Mouse (Mus musculus) thymus, postnatal 10 days (tissue): ENCODE measurements at regions not wholly inside any gene's neighbourhood (a gene's known extent, or its start where the extent isn't known, plus 50 kb on each side); places are given as distances from the start of the nearest gene placed in this dataset.

ENCODE experiments used
- DNase-seq, 2 experiments: peaks; one replicate each; pipeline ENCODE4 v3.0.0; 2021; ENCODE audit warnings: low spot score in 2 of 2

DNA sequence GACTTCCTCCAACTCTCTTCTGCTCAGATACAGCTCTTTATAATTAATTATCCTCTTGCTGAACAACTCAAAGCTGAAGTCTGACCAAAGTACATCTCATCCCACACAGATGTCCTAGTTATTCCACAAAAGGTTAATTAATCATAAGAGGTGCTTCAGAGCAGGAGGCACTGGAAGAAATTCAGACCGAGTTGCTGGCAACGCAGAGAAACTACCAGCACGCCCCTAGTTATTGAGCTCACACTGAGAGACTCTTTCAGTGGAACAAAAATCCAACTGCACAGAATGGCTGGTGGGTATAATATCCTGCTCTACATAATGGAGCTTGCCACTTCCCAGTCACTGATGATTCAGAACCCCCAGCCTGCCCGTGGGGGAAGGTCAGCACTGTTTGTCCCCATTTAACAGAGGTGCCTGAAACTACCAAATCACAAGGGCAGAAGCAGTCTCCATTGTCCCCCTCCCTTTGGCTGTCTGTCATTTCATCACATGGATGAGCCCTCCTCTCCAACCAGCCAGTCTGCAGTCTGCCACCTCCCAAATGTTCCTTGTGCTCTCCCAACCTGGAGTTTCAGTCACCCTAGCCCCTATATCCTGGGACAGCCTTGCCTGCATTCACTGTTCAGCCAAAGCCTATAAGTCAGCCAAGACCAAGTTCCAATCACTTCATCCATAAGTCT is 170.3 kb upstream of the Creb1 start:
- no peak for DNase-seq

DNA sequence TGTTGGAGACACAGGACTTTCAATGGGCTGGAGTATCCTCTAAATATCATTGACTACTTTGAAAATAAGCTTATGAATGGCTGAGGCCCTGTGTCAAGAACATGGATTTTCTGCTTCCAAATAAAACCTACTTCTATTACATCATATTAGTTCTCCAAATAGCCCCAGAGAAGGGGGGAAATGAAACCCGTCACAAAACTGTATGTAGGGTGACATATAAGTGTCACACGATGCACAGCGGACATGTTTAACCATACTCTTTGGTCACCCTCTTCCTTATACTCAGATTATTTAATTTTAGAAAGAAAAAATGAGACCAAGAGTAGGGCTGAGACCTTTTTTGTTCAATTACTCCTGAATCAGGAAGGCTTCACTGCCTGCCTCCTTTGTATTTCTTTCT is 189.2 kb upstream of the Creb1 start:
- DNase-seq, result no peak

DNA sequence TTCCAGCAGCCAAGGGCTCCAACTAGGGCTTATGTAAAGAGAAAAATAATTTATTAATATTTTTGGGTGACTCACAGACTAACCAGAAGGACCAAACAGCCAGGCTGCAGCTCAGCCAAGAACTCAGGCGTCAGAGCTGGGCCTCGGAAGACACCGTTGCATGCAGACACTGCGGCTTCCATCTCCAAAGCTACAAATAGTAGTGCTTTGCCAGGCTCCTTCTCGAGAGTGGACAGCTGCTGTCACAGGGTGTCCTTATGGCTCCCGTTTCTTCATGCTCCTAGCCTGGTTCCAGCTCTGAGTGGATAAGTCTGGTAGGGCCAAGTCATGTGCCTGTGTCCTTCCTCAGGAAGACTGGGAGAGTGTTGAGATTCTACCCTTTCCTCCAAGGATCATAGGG is 190.8 kb upstream of the Creb1 start:
- DNase-seq, result no peak

DNA sequence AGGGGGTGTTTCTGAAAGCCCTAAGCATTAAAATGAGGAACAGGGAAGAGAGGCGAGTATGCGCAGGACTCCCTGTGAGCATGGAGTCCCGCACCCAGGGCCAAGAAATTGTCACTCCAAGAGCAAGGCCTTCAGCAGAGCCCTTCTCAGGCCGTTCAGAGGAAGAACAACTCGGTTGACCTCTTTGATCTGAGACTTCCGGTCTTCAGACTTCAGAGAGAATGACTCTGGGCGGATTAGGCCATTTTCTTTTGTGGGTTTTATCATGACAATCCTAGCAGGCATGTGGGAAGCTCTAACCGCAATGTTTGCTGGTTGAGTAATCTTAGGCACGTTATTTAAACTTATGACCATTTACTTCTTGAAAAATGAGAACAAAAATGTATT is 193.9 kb upstream of the Creb1 start:
- DNase-seq, result no peak

DNA sequence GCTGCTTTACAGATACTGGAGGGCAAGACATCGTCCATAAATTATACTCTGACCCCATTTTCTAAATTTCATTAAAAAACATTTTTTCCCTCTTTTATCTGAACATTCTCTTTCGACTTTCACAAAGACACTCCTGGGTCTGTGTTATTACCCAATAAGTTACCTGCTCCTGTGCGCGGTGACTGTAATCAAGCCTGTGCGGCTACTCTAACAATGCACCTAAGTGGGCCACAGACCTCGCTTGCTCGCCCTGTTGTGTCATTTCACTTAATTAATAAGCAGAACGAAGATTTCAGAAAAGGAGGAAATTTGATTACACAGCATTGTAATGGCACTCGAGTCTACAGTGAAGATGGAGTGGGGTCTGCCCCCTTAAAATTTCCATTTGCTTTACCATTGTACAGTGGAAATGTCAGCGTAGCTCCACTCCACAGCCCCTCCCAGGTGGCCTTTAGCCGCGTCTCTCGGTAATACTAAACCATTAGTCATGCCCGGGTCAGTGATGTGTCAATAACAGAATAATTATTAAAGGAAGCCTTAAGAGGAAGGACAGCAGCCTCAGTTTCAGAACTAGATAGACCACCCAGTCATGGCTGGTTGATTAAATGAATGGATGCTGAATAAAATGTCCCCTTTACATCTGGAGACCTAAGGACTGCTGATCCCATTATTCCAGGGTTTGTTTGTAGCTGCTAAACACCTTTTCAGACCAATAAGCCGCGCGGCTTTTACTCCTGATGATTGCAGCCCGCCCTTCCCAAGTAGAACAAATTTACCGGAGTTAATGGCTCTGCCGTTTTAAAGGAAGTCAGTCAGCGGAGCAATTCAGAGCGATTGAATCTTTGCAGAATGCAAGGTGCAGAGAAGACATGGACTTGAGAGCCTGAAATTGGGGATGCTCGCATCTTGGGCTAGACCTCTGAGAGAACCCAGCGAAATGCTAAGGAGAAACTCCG is 194.5 kb upstream of the Creb1 start:
- no peak for DNase-seq

DNA sequence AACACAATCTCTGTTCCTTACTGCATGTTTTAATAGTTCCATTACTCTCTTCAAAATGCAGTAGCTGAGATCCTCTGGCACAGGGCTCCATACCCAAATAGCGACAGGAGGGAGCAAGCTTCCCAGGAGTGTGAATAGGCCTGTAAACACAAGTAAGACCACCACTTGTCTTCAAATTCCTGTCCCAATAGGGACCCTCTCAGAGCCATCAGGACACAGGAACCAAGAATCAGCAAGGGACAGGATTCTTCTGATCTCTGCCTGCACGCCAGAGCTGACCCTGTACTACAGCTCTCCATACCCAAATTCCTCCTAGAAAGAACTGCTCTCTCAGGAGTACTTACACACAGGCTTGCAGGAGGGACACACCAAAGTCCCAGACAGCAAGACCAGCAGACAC is 200.9 kb upstream of the Creb1 start:
- DNase-seq, result no peak

DNA sequence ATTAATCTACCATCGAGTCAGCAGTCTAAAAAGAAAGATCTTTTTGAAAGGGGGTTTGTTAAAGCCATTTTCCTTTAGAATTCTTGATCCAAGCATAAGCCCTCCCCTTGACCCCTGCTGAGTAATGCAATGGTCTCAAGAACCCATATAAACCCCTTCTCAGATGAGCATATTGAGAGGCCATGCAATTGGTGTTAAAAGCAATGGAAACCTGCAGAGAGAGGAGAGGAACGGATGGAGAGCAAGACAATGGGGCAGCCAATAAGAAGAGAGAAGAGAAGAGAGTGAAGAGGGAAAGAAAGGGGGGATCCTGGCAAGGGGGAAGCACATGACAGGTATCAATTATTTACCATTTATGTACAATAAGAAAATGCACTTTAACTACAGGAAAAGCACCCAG is 201.7 kb upstream of the Creb1 start:
- no peak for DNase-seq

DNA sequence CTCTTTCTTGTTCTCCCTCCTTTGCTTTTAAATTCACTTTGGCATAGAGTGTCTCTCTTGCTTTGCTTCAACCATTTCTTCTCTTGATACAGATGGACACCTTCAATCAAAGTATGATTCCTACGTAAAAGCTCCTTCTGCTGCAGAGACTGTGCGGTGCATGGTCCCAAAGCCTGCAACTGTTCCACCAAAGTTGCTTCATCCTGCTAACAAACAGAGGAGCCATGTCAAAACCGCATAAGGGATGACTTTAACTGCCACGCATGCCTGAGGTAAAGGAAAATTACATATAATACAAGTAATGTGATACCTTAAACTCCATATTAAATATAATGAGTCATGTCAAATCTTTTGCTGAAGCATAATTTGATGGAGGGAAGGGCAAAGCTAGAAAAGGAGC is 200.1 kb upstream of the Klf7 start:
- DNase-seq, result no peak

DNA sequence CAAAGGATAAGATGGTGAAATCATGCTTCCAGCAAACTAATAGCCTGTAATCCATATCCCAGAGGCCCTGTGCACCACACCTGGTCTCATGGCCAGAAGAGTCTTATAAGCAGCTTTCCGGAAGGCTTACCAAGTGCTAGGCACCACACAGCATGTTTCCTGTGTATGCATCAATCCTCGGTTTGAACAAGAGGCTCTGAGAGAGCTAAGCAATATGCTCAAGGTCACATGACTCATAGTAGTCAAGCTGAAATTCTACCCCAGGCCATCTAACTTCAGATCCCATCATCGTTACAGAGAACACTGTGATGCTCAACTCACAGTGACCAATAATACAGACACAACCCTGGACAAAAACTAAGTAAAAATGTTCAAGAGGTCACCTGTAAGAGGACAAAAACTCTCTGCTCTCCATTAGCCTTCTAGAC is 197.1 kb upstream of the Klf7 start:
- no peak for DNase-seq

DNA sequence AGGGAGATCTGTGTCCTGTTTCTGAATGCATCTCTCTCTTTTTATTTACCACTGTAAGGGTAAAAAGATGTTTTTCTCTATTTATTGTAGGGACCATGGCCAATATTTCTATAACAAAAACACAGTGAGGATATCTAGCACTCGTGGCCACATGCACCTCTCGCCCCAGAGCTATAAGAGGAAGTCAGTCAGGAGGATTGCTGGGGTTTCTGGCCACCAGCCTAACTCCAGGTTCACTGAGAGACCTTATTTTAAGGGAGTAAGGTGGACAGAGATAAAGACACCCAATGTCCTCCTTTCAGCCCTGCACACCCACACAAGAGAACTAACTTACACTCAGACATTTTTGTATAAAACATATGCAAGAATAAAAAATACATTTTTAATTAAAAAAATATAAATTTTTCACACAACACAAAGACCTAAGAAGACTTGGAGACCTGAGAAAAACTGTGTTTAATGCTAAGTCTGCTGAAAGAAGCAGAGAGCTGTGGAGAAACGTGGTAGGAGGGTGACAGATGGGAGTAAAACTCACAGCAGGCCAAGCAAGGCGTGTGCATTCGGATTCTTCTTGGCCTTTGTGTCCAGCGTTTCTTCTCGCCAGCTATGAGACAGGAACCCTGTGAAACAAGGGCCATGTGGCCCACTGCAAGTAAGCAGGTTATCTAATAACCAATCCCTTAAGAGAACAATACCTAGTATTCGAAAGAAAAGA is 196.5 kb upstream of the Klf7 start:
- no peak for DNase-seq

DNA sequence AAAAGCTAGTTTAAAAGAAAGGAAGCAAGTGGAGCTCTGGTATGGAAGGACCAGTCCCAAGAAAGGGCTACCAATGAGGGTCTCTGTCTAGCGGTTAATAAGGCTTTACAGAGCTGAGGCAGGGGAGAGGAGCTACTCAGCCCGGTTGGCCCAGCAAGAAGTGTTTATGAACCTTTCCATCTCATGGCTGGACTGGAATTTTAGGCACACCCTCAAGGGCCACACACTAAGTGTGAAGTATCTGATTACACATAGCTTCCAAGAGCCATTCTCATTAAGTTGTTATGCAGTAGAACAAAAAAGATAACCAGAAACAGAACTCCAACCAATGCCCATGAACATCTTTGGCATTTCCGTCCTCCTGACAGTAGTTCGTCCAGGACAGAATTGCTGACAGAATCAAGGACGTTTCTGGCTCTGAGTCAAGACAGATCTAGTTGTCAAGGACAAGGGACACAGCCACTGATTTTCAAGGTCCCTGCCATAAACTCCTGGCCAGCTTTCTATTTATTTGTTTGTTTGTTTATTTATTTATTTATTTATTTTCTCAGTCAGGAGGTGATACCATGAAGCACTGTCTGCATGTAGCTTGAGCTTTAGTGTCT is 195.1 kb upstream of the Klf7 start:
- DNase-seq, result no peak

DNA sequence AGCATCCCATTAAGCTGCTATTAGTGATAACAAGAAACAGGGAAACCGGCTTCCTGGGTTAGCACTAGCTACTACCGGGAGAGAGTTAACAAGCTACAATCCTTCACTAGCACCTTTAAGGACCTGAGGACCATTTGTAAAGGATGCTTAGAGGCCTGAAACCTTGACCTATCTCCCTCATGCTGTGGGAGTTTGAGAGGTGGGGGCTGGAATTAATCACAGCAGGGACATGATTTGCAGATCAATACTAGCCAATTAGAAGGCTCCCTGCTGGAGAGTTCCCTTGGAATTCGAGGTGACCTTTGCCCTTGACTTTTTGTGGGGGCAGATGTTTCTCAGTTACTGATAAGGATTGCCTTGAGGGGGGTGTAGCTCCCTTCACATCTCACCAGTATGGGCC is 189.3 kb upstream of the Klf7 start:
- no peak for DNase-seq

DNA sequence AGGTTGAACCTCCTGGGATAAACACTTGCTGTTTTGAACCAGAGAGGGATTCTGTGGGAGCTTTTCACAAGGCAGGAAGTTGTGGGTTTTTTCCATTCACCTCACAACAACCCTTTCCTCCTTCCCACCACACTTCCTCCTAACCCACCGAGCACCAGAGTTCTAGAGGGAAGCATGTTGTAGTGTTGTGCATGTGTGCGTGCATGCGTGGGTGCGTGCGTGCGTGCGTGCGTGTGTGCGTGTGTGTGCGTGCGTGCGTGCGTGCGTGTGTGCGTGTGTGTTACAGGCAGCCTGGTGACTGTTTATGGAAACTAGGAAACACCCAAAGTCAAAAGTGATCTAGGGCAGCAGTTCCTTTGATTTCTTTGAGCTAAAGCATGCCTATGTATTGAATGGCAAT is 186.5 kb upstream of the Klf7 start:
- DNase-seq, result no peak

DNA sequence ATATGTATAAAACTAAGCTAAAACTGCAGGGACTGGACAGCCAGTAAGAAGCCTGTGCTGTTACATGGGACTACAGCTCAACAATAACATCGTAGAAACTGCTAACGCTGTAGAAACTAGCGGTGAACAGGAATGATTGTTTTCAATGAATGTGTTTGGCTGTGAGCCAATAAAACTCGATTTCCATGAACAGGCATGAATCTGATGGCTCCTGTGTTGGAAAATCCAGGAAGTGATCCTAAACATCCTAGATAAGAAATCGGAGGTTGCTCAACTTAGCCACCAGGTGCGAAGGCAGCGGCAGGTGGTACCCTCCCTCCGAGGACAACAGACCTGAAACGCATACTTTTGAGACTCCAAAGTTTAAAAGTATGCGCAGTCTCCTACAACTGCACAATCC is 186.0 kb upstream of the Klf7 start:
- DNase-seq, result no peak

DNA sequence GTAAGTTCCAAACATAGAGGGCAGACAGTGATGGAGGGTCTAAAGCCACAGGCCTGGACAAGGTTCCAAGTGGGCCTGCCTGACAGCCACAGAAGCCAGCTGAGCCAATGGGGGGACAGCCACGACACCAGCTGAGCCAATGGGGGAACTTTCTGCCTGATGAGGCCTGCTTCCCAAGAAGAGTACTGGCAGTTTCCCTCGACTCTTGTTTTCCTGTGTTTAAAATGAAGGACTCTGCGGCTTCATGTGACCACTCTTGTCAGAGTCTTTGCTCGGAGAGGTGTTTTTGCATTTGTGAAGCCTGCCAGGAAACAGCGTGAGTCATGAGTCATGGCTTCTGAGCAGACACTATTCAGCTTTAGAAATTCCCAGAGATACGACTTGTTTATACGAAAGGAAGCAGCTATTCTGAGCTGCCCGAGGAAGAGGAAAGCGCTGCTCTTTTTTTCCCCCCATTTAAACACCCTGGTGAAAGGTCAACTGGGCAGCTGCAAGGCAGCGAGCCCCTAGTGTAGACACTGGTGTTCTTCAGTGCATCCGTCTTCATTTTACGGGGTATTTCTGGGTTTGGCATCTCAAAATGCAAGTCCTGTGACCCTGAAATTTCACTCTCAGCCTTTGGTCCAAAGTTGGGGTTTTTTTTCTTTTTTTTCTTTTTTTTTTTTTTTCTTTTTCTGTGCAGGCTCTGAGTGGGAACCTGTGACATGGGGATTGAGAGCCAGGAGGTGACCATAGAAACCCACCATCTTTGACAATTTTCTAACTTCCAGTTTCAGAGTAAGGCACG is 183.5 kb upstream of the Klf7 start:
- DNase-seq, result no peak

DNA sequence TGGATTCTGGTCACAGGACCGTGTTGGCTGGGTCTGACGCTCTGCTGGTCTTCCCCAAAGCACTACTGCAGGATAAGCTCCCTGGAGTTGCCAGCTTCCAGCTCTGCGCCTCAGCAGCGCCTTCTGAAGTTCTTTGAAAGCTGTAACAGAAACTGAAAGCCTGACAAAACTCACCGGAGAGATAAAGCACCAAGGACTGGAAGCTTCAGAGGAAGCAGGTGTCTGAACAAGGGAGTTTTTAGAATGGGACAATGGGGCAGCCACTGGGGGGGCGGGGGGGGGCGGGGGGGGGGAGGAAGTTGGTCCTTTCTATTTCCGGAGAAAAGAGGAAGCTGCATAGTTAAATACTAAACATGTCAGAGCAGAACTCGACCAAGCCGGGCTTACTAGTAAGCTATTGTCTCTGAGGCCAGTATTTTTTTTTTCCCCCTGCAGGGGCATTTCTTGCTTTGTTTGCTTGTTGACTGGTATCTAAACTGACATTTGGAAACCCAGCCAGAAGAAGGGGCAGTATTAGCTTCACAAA is 180.8 kb upstream of the Klf7 start:
- DNase-seq, result peak; percentile 25 to 28

DNA sequence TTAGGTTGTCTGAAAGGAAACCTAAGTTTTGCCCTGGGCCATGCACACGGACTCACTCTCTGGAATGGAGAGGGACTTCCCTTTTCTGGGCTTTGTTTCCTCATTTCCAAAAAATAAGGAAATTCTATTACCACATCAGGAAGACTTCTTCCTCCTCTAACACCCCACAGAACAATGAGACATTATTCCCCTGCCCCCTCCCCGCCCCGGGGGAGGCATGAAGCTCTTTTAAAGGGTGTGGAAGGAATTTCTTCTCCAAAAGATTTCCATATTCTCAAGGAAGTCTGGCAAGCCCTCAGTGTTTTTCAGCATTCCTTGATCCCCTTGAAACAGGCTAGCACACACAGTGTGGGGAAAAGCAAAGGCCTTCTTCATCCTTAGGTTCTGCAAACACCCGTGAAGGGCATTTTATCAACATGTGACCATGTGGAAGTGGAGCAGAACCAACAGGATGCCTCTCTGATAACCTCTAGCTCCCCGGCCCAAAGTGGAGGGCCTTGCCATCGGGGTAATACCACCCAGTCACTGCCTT is 179.5 kb upstream of the Klf7 start:
- DNase-seq, result no peak

DNA sequence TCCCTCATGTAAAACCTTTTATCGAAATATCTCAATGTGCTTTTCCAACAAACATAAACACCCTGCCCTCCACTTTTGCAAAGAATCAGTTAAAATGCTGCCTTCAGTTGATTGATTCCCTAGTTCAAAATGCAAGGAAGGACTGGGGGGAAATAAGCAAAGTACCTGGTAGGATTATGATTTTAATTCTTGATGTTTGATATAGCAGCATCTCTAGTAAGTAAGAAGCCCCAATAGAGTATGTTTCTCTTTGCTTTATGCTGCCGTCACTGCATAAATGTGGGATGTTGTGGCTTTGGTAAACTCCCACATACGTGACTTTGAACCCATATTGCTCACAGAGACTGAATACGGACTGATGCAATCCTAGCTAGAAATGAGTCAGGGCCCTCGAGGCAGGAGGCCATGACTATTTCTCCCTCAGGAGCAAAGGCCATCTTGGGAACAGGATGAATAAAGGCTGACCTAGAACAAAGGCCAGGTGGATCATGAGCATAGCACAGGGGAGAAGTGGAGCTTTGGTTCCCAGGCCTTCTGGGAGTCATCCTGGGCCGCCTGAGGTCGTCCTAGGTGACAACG is 179.0 kb upstream of the Klf7 start:
- DNase-seq, result no peak

DNA sequence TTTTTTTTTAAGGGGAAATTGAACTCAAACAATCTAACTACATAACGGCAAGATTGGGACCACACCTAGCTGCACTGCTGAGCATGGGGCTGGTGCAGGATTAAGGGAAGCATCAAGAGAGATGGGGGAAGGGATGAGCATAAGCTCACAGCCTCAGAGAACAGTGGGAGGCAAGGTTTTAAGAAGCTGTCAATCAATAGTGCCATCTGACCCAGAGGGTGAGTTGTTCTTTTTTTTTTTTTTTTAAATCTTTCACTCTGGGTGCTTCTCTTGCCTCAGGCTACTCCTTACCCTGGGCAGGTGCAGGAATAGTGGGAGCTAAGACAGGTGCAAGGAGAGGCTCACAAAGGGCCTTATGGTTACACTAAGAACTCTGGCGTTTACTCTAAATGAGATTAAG is 176.9 kb upstream of the Klf7 start:
- DNase-seq, result no peak

DNA sequence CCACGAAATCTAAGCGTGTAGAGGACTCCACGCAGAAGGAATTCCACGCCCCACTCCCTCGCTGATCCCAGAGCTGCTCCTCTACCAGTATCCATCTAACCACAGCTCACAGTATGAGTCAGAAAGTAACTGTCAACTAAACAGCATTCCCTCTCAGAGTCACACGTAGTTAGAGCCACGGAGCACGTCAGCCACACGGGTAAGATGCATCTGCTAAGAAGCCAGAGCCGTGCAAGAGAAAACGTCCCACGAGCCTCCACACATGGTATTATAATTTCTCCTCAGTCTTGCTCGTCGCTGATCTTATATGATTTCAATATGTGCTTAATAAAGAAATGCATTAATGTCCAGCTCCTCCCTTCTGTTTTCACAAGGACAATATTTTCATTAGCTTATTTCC is 176.1 kb upstream of the Klf7 start:
- no peak for DNase-seq

DNA sequence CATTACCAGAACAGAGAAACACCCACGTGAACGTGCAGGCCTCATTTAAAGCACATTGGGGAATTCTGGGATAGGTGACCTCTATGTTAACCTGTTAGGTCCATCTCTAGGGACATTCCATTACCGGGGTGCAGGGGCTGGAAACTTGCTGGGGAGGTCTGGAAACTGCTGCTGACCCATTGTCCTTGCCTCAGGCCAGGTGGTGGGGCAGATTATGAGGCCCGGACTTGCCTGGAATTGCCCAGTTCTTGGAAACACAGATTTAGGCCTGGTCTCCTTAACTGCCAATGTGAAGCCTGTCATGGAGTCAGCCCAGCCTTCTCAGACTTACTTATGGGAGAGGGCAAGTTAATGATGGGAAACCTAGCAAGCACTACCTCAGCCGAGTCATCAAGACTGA is 175.3 kb upstream of the Klf7 start:
- DNase-seq, result no peak
